8 mouse cellular contexts compared by ENCODE assay signal in the genomic region with DNA sequence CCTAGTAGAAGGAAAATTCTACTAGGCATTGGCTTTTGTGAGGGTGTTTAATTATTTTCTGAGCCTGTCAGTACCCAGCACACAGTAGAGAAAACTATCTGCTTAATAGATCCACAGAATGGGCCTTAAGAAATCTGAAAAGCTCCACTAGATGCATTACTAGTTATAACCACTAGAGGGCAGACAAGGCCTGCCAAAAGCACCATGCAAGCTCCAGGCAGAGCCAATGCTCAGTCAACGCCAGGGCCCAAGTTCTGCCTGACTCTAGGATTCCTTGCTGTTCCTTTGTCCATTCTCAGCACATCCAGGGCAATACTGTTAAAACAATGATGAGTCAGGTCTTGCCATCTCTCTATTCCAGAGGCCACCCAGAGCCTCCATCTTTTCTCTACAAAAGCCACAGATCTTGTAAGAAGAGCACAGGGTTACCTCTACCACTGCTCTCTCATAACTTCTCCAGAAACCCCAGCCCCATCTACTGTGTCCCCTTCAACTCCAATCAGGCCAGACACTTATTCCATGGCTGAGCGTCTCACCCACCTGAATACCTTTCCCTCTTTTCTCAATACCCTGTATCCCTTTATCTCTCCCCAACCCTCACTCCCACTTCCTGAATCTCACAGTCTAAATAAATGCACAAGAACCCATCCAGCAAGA.
A peak's percentile ranks its signal among the peaks of the same experiment; 100 is the strongest.
DNase-seq lines count a peak whose midpoint lies in the region; ATAC-seq lines count a peak whose summit lies in the region.

No protein-coding gene starts in this region.

- H3K9me3 ChIP-seq in liver, embryonic 12.5 days (replicated peaks): no peaks in the 10 kb centered on the region
- H3K9me3 ChIP-seq in neural tube, embryonic 11.5 days (ENCODE audit: control insufficient read depth, low read length): no peaks in the 10 kb centered on the region

- intact Hi-C loops in heart, postnatal 14 days (cut with DNase I): loop anchor here (1.0 to 10.0 kb wide), 3 partner anchors 164 to 655 kb away; a partner anchor contains a TSS
- intact Hi-C loops in left cerebral cortex, postnatal 4 days (cut with DNase I): loop anchor here (5.0 to 10.0 kb wide), 3 partner anchors 152 to 657 kb away; a partner anchor contains a TSS

- H3K4me3 ChIP-seq in liver, embryonic 12.5 days: no peak overlapping the region
- no peak overlapping the region for H3K4me3 ChIP-seq in neural tube, embryonic 11.5 days (ENCODE audit: low read depth, low read length)

- WGBS in liver, embryonic 12.5 days (ENCODE audit: insufficient replicate concordance): 22% methylated on average over 2 of the region's 2 CpGs
- WGBS in neural tube, embryonic 11.5 days: 41% methylated on average over 2 of the region's 2 CpGs

- H3K27me3 ChIP-seq in liver, embryonic 12.5 days (replicated peaks): peaks cover 8% of the 10 kb centered on the region; the same call in 1 of the 2 replicates
- H3K27me3 ChIP-seq in neural tube, embryonic 11.5 days (ENCODE audit: control insufficient read depth, insufficient read depth, low read length): no peaks in the 10 kb centered on the region

- no peak for ATAC-seq in liver, embryonic 12.5 days
- no peak for ATAC-seq in neural tube, embryonic 11.5 days (ENCODE audit: insufficient read depth, low FRiP score, low TSS enrichment)

- H3K4me1 ChIP-seq in liver, embryonic 12.5 days: no peaks in the 10 kb centered on the region
- no peaks in the 10 kb centered on the region for H3K4me1 ChIP-seq in neural tube, embryonic 11.5 days (ENCODE audit: control insufficient read depth, insufficient read depth, low read length)

- H3K27ac ChIP-seq in liver, embryonic 12.5 days: no peak overlapping the region
- H3K27ac ChIP-seq in neural tube, embryonic 11.5 days (ENCODE audit: low read depth, low read length): no peak overlapping the region

- no peaks in the 10 kb centered on the region for H3K36me3 ChIP-seq in liver, embryonic 12.5 days
- H3K36me3 ChIP-seq in neural tube, embryonic 11.5 days (ENCODE audit: control insufficient read depth, insufficient read depth, low read length): no peaks in the 10 kb centered on the region

- no peak overlapping the region for H3K4me2 ChIP-seq in liver, embryonic 12.5 days
- H3K4me2 ChIP-seq in neural tube, embryonic 11.5 days (ENCODE audit: low read depth): no peak overlapping the region

- DNase-seq in liver (peak; percentile 13), NIH3T3 (ENCODE audit: low read depth) (peak; percentile 87)
- DNase-seq in cerebellum, postnatal 36 days: peak; percentile 32 to 40
- peak; percentile 4 to 29 for DNase-seq in heart, postnatal 14 days
- peak; percentile 47 for DNase-seq in left cerebral cortex, postnatal 4 days
- peak; percentile 67 for DNase-seq in neural tube, embryonic 11.5 days (ENCODE audit: low spot score)
- no peak for DNase-seq in ovary, postnatal 36 days (ENCODE audit: low spot score)

- no peak overlapping the region for H3K9ac ChIP-seq in liver, embryonic 12.5 days
- no peak overlapping the region for H3K9ac ChIP-seq in neural tube, embryonic 11.5 days (ENCODE audit: low read length)
